Mouse (Mus musculus) testis, adult 2 months (tissue): Measurements from ENCODE around the gene Mdk.

Source experiments
- CTCF ChIP-seq: fragments of 200-500 bp; IDR thresholded peaks from 2 replicates; pipeline ENCODE4 v1.5.1; 2012; ENCODE audit warnings: low read depth, mild to moderate bottlenecking, inconsistent platforms, low read length, moderate library complexity; ENCODE audit not compliant: control insufficient read depth, insufficient read depth, insufficient replicate concordance
- POLR2A ChIP-seq: fragments of 200-500 bp; IDR thresholded peaks from 2 replicates; pipeline ENCODE4 v1.6.1; 2012; ENCODE audit warnings: low read depth, mild to moderate bottlenecking, inconsistent platforms, low read length, moderate library complexity; ENCODE audit not compliant: control insufficient read depth

- TF ChIP-seq POLR2A (no peak), CTCF (no peak)
These were observed 26.0 kb downstream of the Mdk start for GRCm38 (mm10) chr2:91906141-91906540.
